Comparison of ENCODE assay signal across 8 mouse cellular contexts in the genomic region with DNA sequence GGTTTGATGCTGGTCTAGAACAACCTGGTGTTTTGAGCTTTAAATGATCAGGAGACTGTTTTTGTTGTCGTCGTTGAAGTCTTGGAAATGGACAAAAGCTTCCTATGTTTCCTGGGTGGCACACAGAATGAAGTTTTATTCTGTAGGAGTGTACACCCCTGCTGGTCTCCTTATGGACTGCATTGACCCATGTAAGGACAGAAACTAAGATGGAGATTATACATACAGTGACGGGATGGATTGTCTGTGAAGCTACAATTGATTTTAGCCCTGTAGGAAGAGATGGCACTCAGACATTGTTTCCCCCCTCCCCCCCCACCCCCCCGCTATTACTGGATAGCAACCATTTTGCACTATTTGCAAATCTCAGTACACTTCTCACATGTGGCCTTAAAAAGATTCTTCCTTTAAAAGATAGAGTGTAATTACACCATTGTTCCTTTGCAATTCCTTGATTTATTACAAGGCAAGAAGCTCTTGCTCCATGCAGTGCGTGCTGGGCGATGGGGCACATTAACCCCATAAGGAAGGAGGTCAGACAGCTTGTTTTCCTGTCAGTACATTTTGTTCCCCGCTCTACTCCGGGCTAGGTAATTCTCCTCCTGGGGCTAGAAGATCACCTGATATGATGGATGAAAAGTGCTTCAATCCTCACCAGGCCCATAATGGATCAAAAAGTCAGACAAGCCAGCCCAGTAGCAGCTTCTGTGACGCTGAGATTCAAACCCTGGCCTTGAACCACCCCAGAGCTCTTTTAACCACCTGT. TPM values are rescaled to one million over a fixed set of nuclear protein-coding genes. Genes with fewer than 3 reads are reported as not detected.
A peak's percentile ranks its signal among the peaks of the same experiment; 100 is the strongest.
DNase-seq lines count a peak whose midpoint lies in the region; ATAC-seq and TF ChIP-seq lines count a peak whose summit lies in the region.

No protein-coding gene starts in this region.

- no peaks in the 10 kb centered on the region for H3K36me3 ChIP-seq in kidney, embryonic 16.5 days (ENCODE audit: insufficient read depth, low read length)
- H3K36me3 ChIP-seq in forebrain, embryonic 14.5 days (ENCODE audit: control insufficient read depth, insufficient read depth, low read length), result no peaks in the 10 kb centered on the region
- no peaks in the 10 kb centered on the region for H3K36me3 ChIP-seq in liver, embryonic 16.5 days (ENCODE audit: control insufficient read depth, insufficient read depth)
- H3K36me3 ChIP-seq in testis, adult 2 months (ENCODE audit: control insufficient read depth, insufficient read depth, low read length), result no peaks in the 10 kb centered on the region

- H3K4me1 ChIP-seq in kidney, embryonic 16.5 days (ENCODE audit: insufficient read depth, low read length), result peaks cover 13% of the 10 kb centered on the region
- H3K4me1 ChIP-seq in bone marrow, adult 2 months (ENCODE audit: control insufficient read depth, insufficient read depth, low read length), result no peaks in the 10 kb centered on the region
- peaks cover 9% of the 10 kb centered on the region for H3K4me1 ChIP-seq in forebrain, embryonic 14.5 days (ENCODE audit: control insufficient read depth, insufficient read depth, low read length)
- peaks cover 17% of the 10 kb centered on the region for H3K4me1 ChIP-seq in liver, embryonic 16.5 days (ENCODE audit: control insufficient read depth, low read depth, low read length)
- peaks cover 3% of the 10 kb centered on the region for H3K4me1 ChIP-seq in testis, adult 2 months (ENCODE audit: control insufficient read depth, insufficient read depth, low read length)

- TF ChIP-seq CTCF in bone marrow, adult 2 months (IDR thresholded peaks at IDR 0.05; ENCODE audit: control insufficient read depth, insufficient read depth, low read length), result no peak
- TF ChIP-seq CTCF in testis, adult 2 months (IDR thresholded peaks at IDR 0.05; ENCODE audit: control insufficient read depth, insufficient read depth, insufficient replicate concordance, low read depth, low read length), result no peak

- no peaks in the 10 kb centered on the region for H3K27me3 ChIP-seq in kidney, embryonic 16.5 days (ENCODE audit: insufficient read depth, low read length)
- no peaks in the 10 kb centered on the region for H3K27me3 ChIP-seq in forebrain, embryonic 14.5 days (replicated peaks; ENCODE audit: control insufficient read depth, insufficient read depth, low read length)
- H3K27me3 ChIP-seq in liver, embryonic 16.5 days (ENCODE audit: control insufficient read depth, insufficient read depth, low read depth, low read length), result no peaks in the 10 kb centered on the region; the same call in 1 of the 2 replicates
- H3K27me3 ChIP-seq in testis, adult 2 months (ENCODE audit: control insufficient read depth, insufficient read depth, low read length), result no peaks in the 10 kb centered on the region

- H3K9ac ChIP-seq in kidney, embryonic 16.5 days (replicated peaks; ENCODE audit: low read length), result peak overlapping the region; percentile 69
- H3K9ac ChIP-seq in forebrain, embryonic 14.5 days (ENCODE audit: low read length), result peak overlapping the region; percentile 56
- H3K9ac ChIP-seq in liver, embryonic 16.5 days (ENCODE audit: low read depth, low read length), result peak overlapping the region; percentile 42

- H3K4me3 ChIP-seq in kidney, embryonic 16.5 days (ENCODE audit: low read length), result peak overlapping the region; percentile 83
- peak overlapping the region; percentile 41 for H3K4me3 ChIP-seq in bone marrow, adult 2 months (replicated peaks; ENCODE audit: control insufficient read depth, low read depth, low read length)
- peak overlapping the region; percentile 42 for H3K4me3 ChIP-seq in forebrain, embryonic 14.5 days (ENCODE audit: low read depth, low read length)
- peak overlapping the region; percentile 97 for H3K4me3 ChIP-seq in liver, embryonic 16.5 days (ENCODE audit: low read depth, low read length)
- H3K4me3 ChIP-seq in testis, adult 2 months (ENCODE audit: control insufficient read depth, low read depth, low read length), result peak overlapping the region; percentile 95

- DNase-seq in kidney, postnatal 25 days, result no peak
- DNase-seq in forebrain, embryonic 14.5 days (ENCODE audit: low spot score), result peak; percentile 23
- DNase-seq in spleen, adult 18-20 months, result no peak
- DNase-seq in adrenal gland, adult 18-20 months (ENCODE audit: low spot score in 2 of 2), result no peak

- H3K4me2 ChIP-seq in kidney, embryonic 16.5 days (replicated peaks; ENCODE audit: low read depth, low read length), result peak overlapping the region; percentile 77
- peak overlapping the region; percentile 70 for H3K4me2 ChIP-seq in forebrain, embryonic 14.5 days (ENCODE audit: low read length)
- H3K4me2 ChIP-seq in liver, embryonic 16.5 days (ENCODE audit: low read depth, low read length), result peak overlapping the region; percentile 89

- TF ChIP-seq POLR2A in bone marrow, adult 2 months (IDR thresholded peaks at IDR 0.05; ENCODE audit: borderline replicate concordance, control insufficient read depth, low read depth, low read length), result no peak
- no peak for TF ChIP-seq POLR2A in testis, adult 2 months (IDR thresholded peaks at IDR 0.05; ENCODE audit: control insufficient read depth, low read depth, low read length)

- H3K27ac ChIP-seq in kidney, embryonic 16.5 days (ENCODE audit: low read length), result no peak overlapping the region
- H3K27ac ChIP-seq in bone marrow, adult 2 months (ENCODE audit: control insufficient read depth, insufficient read depth, low read depth, low read length, poor library complexity), result no peak overlapping the region
- peak overlapping the region; percentile 73; the same call in 1 of the 2 replicates for H3K27ac ChIP-seq in forebrain, embryonic 14.5 days (ENCODE audit: low read depth, low read length)
- H3K27ac ChIP-seq in liver, embryonic 16.5 days (ENCODE audit: low read length), result peak overlapping the region; percentile 28; the same call in 1 of the 2 replicates
- no peak overlapping the region for H3K27ac ChIP-seq in testis, adult 2 months (ENCODE audit: control insufficient read depth, insufficient read depth, low read depth, low read length)

- 21% methylated on average over 9 of the region's 9 CpGs for WGBS in kidney, embryonic 16.5 days
- 34% methylated on average over 9 of the region's 9 CpGs for WGBS in bone marrow, adult 2 months
- WGBS in forebrain, embryonic 14.5 days, result 38% methylated on average over 9 of the region's 9 CpGs
- WGBS in liver, embryonic 16.5 days (ENCODE audit: insufficient replicate concordance), result 32% methylated on average over 9 of the region's 9 CpGs

- ATAC-seq in kidney, embryonic 16.5 days (ENCODE audit: low FRiP score, low TSS enrichment), result peak; percentile 57
- ATAC-seq in forebrain, embryonic 14.5 days, result peak; percentile 64
- peak; percentile 6; the same call in 1 of the 2 replicates for ATAC-seq in liver, embryonic 16.5 days (ENCODE audit: low read depth)

- no peaks in the 10 kb centered on the region for H3K9me3 ChIP-seq in kidney, embryonic 16.5 days (ENCODE audit: low read length)
- no peaks in the 10 kb centered on the region for H3K9me3 ChIP-seq in forebrain, embryonic 14.5 days (replicated peaks; ENCODE audit: control insufficient read depth, low read length)
- no peaks in the 10 kb centered on the region for H3K9me3 ChIP-seq in liver, embryonic 16.5 days (replicated peaks; ENCODE audit: control insufficient read depth, low read length)

RNA-seq across cellular contexts. Expression of a gene that starts 0.6 kb away (rescaled TPM):
- 702 and 799 TPM in 2 replicates for polyA plus RNA-seq in kidney, embryonic 16.5 days (2015; fragmentation: Nextera tagmentation; extraction: Ambion mirVana)
- 22,640 and 27,480 TPM in 2 replicates for polyA plus RNA-seq in bone marrow, adult 2 months (2011; ENCODE audit: insufficient read depth, insufficient read length, low replicate concordance, missing spikeins)
- 1,006 and 1,510 TPM in 2 replicates for polyA plus RNA-seq in forebrain, embryonic 14.5 days (2014; fragmentation: Nextera tagmentation; extraction: Ambion mirVana)
- 524 and 554 TPM in 2 replicates for polyA plus RNA-seq in liver, embryonic 16.5 days (2015; fragmentation: Nextera tagmentation; extraction: Ambion mirVana)
- 398 and 685 TPM in 2 replicates for polyA plus RNA-seq in testis, adult 2 months (2012; rRNA removed)
- total RNA-seq in adrenal gland, adult 18-20 months (2021), result 10 to 100 TPM; 55.5 to 62.2 TPM

Comparison
In these comparisons a context has a peak if more than half of its experiments do, and no peak if none do; other contexts are left out.
1. ATAC-seq: peak in every context shown above with its lines; median percentile 64 in forebrain, embryonic 14.5 days; 57 in kidney, embryonic 16.5 days; 6 in liver, embryonic 16.5 days.
2. H3K27ac ChIP-seq: peak in forebrain, embryonic 14.5 days (single experiment) and liver, embryonic 16.5 days (single experiment); none in kidney, embryonic 16.5 days (single experiment), bone marrow, adult 2 months (single experiment) and testis, adult 2 months (single experiment).
3. H3K4me3 ChIP-seq: peak in every context shown above with its lines; median percentile 97 in liver, embryonic 16.5 days; 95 in testis, adult 2 months; 83 in kidney, embryonic 16.5 days; 42 in forebrain, embryonic 14.5 days; 41 in bone marrow, adult 2 months.
4. RNA of a gene that starts 0.6 kb away (polyA plus RNA-seq): 22,640 to 27,480 TPM in bone marrow, adult 2 months; 1,006 to 1,510 TPM in forebrain, embryonic 14.5 days, 702 to 799 TPM in kidney, embryonic 16.5 days, 398 to 685 TPM in testis, adult 2 months and 524 to 554 TPM in liver, embryonic 16.5 days; every median in the first group is over 10 times any median in the second.
5. Peak in every context shown above with its lines, with median percentiles within 50 percentile points of each other: H3K4me2 ChIP-seq and H3K9ac ChIP-seq.